Mouse (Mus musculus) erythroblast, embryonic 14.5 days (primary cell): ENCODE results near the gene Pnliprp1.

Experiments
- GATA1 ChIP-seq: IDR thresholded peaks from 2 replicates; pipeline ENCODE4 v1.6.1; 2012; ENCODE audit warnings: low read length, inconsistent platforms, mixed read lengths
- TAL1 ChIP-seq: IDR thresholded peaks from 3 replicates; pipeline ENCODE4 v1.6.1; 2012; ENCODE audit warnings: low read length, inconsistent platforms, mixed read lengths

DNA sequence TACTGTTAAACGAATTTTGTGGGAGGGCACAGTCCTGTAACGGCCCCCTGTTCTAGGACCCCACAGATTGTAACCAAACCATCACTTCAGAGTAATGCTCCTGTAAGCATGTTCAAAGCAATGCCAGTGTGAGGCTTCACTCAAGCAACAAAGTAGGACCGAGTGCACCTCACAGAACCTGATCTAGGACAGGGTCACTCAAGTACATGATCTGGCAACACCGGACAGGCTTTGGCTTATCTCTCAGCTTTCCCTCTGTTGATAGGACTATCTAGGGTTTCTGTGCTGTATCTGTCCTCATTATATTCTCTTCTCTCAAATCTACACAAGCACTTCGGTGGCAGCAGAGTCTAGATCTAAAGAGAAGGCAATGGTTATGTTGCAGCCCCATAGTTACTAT is 2.1 kb upstream of the Pnliprp1 start:
- no peak for TF ChIP-seq GATA1
- TF ChIP-seq TAL1: no peak
